Mouse (Mus musculus) ES-Bruce4 (cell line): Measurements from ENCODE around the gene Trim38.

Source experiments
- CTCF ChIP-seq: IDR thresholded peaks from one replicate; pipeline ENCODE4 v1.8.1; 2011; ENCODE audit warnings: low read depth, low read length
- POLR2A ChIP-seq: IDR thresholded peaks from one replicate; pipeline ENCODE4 v1.8.1; 2011; ENCODE audit warnings: low read length; ENCODE audit not compliant: insufficient read depth

GRCm38 (mm10) chr13:23751478-23751956, 18.2 kb upstream of the Trim38 start:
- TF ChIP-seq CTCF (no peak), POLR2A (no peak)
